Mouse (Mus musculus): ENCODE data around the gene Chga.

GRCm38 (mm10) chr12:102521777-102522319, 32.9 kb upstream of the Chga start:
- TF ChIP-seq CTCF (conservative IDR thresholded peaks at IDR 0.05; ENCODE audit: low read length) (no peak), NANOG (IDR thresholded peaks at IDR 0.05; ENCODE audit: borderline replicate concordance, low read length) (no peak)

Measured in E14TG2a.4 (cell line).